22 mouse cellular contexts compared by ENCODE assay signal in genomic region chr9:31058723-31059122, GRCm38 (mm10). TPM values are rescaled to one million over a fixed set of nuclear protein-coding genes. Genes with fewer than 3 reads are reported as not detected.
A peak's percentile ranks its signal among the peaks of the same experiment; 100 is the strongest.
DNase-seq lines count a peak whose midpoint lies in the region; ATAC-seq and TF ChIP-seq lines count a peak whose summit lies in the region.
"Had no signal": no experiment of that assay in that cellular context is flagged by ENCODE, and none has a peak within 500 bp of the region (broad histone marks: within the 10 kb centered on the region; RNA-seq: fewer than 3 reads in every experiment).

No protein-coding gene starts in this region.

- DNase-seq in frontal cortex, postnatal 25 days (ENCODE audit: low spot score in 2 of 2) = no peak
- DNase-seq in left cerebral cortex, adult 2 months (ENCODE audit: extremely low spot score in 1 of 2, low spot score in 2 of 2) = no peak
- DNase-seq in left cerebral cortex, postnatal 10 days (ENCODE audit: extremely low spot score in 1 of 2, low spot score in 2 of 2) = no peak
- no peak for DNase-seq in ES-E14 (ENCODE audit: low read depth, low spot score)
- DNase-seq in telencephalon, adult 2 months (ENCODE audit: low read depth, low spot score) = peak; percentile 38
- DNase-seq in layer of hippocampus, adult 2 months (ENCODE audit: low spot score in 2 of 2) = no peak
- DNase-seq: adrenal gland, adult 8-10 months; adrenal gland, postnatal 25 days; cerebellum, adult 2 months; cerebellum, adult 9-11 months; cerebellum, postnatal 25 days; gastrocnemius, postnatal 10 days; gastrocnemius, postnatal 36 days; kidney, adult 11 months had no signal

- intact Hi-C loops in left cerebral cortex, adult 2 months (cut with DNase I) = no loop called here
- intact Hi-C loops in left cerebral cortex, postnatal 10 days (cut with DNase I) = no loop called here

- H3K4me1 ChIP-seq in ES-E14 (ENCODE audit: control insufficient read depth in 2 of 2, insufficient read depth in 2 of 2, low read length in 2 of 2, poor library complexity in 1 of 2) = peaks cover 1 to 7% of the 10 kb centered on the region in 2 experiments; a peak in 2 of 4 replicates
- H3K4me1 ChIP-seq: hindbrain, embryonic 10.5 days; hindbrain, embryonic 13.5 days; intestine, embryonic 15.5 days had no signal

- peak; percentile 88 for ATAC-seq in frontal cortex, adult (ENCODE audit: low TSS enrichment)
- ATAC-seq: activated CD4-positive, CD25-positive, alpha-beta regulatory T cell, adult 4 months; CD4-positive, CD25-positive, alpha-beta regulatory T cell, adult 4 months; forebrain, embryonic 14.5 days; hindbrain, embryonic 16.5 days; intestine, embryonic 15.5 days had no signal

- 0 out of 2 replicates have a peak overlapping the region, but pooled peaks have one; percentile 25 for H3K9ac ChIP-seq in ES-E14 (ENCODE audit: insufficient read depth, low read depth, low read length, poor library complexity, severe bottlenecking)
- H3K9ac ChIP-seq: hindbrain, embryonic 13.5 days; intestine, embryonic 15.5 days had no signal

- in situ Hi-C loops in ES-E14 (cut with MboI; ENCODE audit: low sequenced_read_pairs in 2 of 2, unreplicated experiment in 2 of 2) = no loop called here

- no peak for TF ChIP-seq CTCF in left cerebral cortex, adult 2 months (IDR thresholded peaks at IDR 0.05)
- no peak for TF ChIP-seq CTCF in layer of hippocampus, adult 2 months (conservative IDR thresholded peaks at IDR 0.05)

- no peak overlapping the region for H3K4me3 ChIP-seq in left cerebral cortex, adult 2 months
- H3K4me3 ChIP-seq in ES-E14 (ENCODE audit: insufficient read depth in 1 of 2, low read depth in 1 of 2, low read length in 2 of 2, poor library complexity in 1 of 2, severe bottlenecking in 1 of 2) = no peak overlapping the region
- H3K4me3 ChIP-seq in layer of hippocampus, adult 2 months = no peak overlapping the region
- H3K4me3 ChIP-seq: hindbrain, embryonic 10.5 days; hindbrain, embryonic 13.5 days; intestine, embryonic 15.5 days had no signal

- peak overlapping the region; percentile 34; the same call in 1 of the 2 replicates for H3K27ac ChIP-seq in left cerebral cortex, adult 2 months
- H3K27ac ChIP-seq in ES-E14 (ENCODE audit: insufficient read depth, low read depth, low read length, poor library complexity, severe bottlenecking) = no peak overlapping the region; the same call in 1 of the 2 replicates
- no peak overlapping the region for H3K27ac ChIP-seq in layer of hippocampus, adult 2 months
- H3K27ac ChIP-seq: hindbrain, embryonic 10.5 days; hindbrain, embryonic 13.5 days; intestine, embryonic 15.5 days had no signal

- H3K36me3 ChIP-seq in ES-E14 (ENCODE audit: control insufficient read depth, insufficient read depth, low read length, poor library complexity, severe bottlenecking) = peaks cover 13% of the 10 kb centered on the region

- H3K9me3 ChIP-seq in ES-E14 (ENCODE audit: control insufficient read depth, insufficient read depth, low read depth, low read length) = no peaks in the 10 kb centered on the region
- H3K9me3 ChIP-seq: hindbrain, embryonic 10.5 days; hindbrain, embryonic 13.5 days; intestine, embryonic 15.5 days had no signal

TF ChIP-seq in ES-E14, 5 proteins besides CTCF, POLR2A, EP300 and RAD21:
- TF ChIP-seq HCFC1 (IDR thresholded peaks at IDR 0.05; ENCODE audit: borderline replicate concordance, insufficient read depth, low read length) = no peak
- no peak for TF ChIP-seq MAFK (IDR thresholded peaks at IDR 0.05; ENCODE audit: insufficient read depth, low read depth, low read length)
- TF ChIP-seq ZNF384 (IDR thresholded peaks at IDR 0.05; ENCODE audit: low read depth, low read length) = no peak
- TF ChIP-seq ZC3H11A (IDR thresholded peaks at IDR 0.05; ENCODE audit: borderline replicate concordance, low read depth, low read length) = no peak
- no peak for TF ChIP-seq CHD2 (IDR thresholded peaks at IDR 0.05; ENCODE audit: low read depth, low read length)

RNA-seq across cellular contexts. Expression of gene Zbtb44, which starts 28.3 kb away (rescaled TPM):
- total RNA-seq in left cerebral cortex, adult 2 months (2021) = 10 to 100 TPM; 40.4 to 45.2 TPM
- 10 to 100 TPM; 43.6 to 45.7 TPM for total RNA-seq in left cerebral cortex, postnatal 10 days (2021)
- total RNA-seq in ES-E14 (2012; rRNA removed) = 33.1 and 33.7 TPM in 2 replicates
- total RNA-seq in layer of hippocampus, adult 2 months (2021) = 10 to 100 TPM; 39.5 to 41.6 TPM
